Mouse (Mus musculus): ENCODE results near the gene Adcy7. TPM values are rescaled to one million over a fixed set of nuclear protein-coding genes. Genes with fewer than 3 reads are reported as not detected.
A peak's percentile ranks its signal among the peaks of the same experiment; 100 is the strongest.

Adcy7 gene
- polyA plus RNA-seq, 2 experiments, result 20.0 to 24.7 TPM

DNA sequence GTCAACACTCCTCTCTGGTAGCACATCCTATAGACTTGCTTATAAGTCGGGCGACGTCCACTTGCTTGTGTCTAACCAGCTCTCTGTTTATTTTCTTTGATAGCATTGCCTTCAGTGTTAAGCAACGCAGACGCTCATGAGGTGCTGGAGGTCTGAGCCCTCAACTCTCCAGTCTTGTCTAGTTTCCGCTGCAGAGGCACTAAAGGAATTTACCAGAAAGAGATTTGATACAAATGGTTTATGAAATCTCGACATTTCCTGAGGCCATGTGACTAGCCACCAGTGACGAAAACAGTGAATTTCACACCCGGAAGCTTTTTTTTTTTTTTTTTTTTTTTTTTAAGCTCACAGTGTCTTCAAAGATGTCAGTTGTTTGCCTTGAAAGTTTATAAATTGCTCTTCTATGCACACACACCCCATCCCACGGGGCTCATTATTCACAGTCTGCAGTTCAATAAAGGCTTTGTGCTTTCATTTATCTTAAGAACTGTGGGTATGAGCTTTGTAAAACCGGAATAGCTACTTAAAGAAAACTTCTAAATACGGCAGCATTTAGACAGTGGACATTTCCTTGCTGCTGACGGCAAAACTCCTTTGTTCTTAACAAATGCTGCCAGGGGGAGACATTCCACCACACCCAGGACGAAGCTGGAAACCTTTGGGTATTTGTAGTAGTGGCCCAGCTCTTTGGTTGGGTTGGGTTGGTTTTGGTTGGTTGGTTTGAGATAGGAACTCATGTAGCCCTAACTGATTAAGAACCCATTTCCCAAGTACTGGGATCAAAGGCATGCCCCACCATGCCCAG lies 9.2 kb upstream of the Adcy7 start:
- DNase-seq (ENCODE audit: low read depth in 3 of 3, low spot score in 3 of 3) (no peak), ATAC-seq (ENCODE audit: insufficient read depth) (no peak)
- no peaks in the 10 kb centered on the region for H3K9me3 ChIP-seq (ENCODE audit: control insufficient read depth, low read length)
- WGBS (ENCODE audit: insufficient replicate concordance), result 63% methylated on average over 14 of the region's 14 CpGs
- no peaks in the 10 kb centered on the region for H3K27me3 ChIP-seq (ENCODE audit: control insufficient read depth, insufficient read depth, low read length)
- no peak overlapping the region for H3K27ac ChIP-seq
- H3K36me3 ChIP-seq (replicated peaks; ENCODE audit: control insufficient read depth, insufficient read depth, low read depth), result no peaks in the 10 kb centered on the region; the same call in 1 of the 2 replicates
- H3K4me1 ChIP-seq (replicated peaks; ENCODE audit: control insufficient read depth in 2 of 2, insufficient read depth in 2 of 2, low read length in 1 of 2), result no peaks in the 10 kb centered on the region; a peak in 1 of 4 replicates
- no peak overlapping the region for H3K9ac ChIP-seq (replicated peaks)
- no peak overlapping the region for H3K4me3 ChIP-seq (ENCODE audit: insufficient read depth in 1 of 2, low read depth in 2 of 2, low read length in 2 of 2)
- no peak overlapping the region for H3K4me2 ChIP-seq (ENCODE audit: low read depth)
- TF ChIP-seq CTCF (IDR thresholded peaks at IDR 0.05; ENCODE audit: low read depth) (no peak), EP300 (IDR thresholded peaks at IDR 0.05; ENCODE audit: low read depth) (no peak)

GRCm38 (mm10) chr8:88265511-88265910 lies 6.7 kb upstream of the Adcy7 start:
- Histone ChIP-seq H3K27ac (no peak overlapping the region), H3K4me3 (ENCODE audit: insufficient read depth in 1 of 2, low read depth in 2 of 2, low read length in 2 of 2) (no peak overlapping the region), H3K9me3 (ENCODE audit: control insufficient read depth, low read length) (no peaks in the 10 kb centered on the region), H3K27me3 (ENCODE audit: control insufficient read depth, insufficient read depth, low read length) (no peaks in the 10 kb centered on the region), H3K4me2 (ENCODE audit: low read depth) (no peak overlapping the region), H3K9ac (replicated peaks) (no peak overlapping the region), H3K36me3 (replicated peaks; ENCODE audit: control insufficient read depth, insufficient read depth, low read depth) (no peaks in the 10 kb centered on the region), H3K4me1 (replicated peaks; ENCODE audit: control insufficient read depth in 2 of 2, insufficient read depth in 2 of 2, low read length in 1 of 2) (no peaks in the 10 kb centered on the region; a peak in 1 of 4 replicates)
- ATAC-seq (ENCODE audit: insufficient read depth) (no peak), DNase-seq (ENCODE audit: low read depth in 3 of 3, low spot score in 3 of 3) (no peak)
- WGBS (ENCODE audit: insufficient replicate concordance), result 21% methylated on average over 2 of the region's 2 CpGs
- TF ChIP-seq EP300 (IDR thresholded peaks at IDR 0.05; ENCODE audit: low read depth), result no peak
- TF ChIP-seq CTCF (IDR thresholded peaks at IDR 0.05; ENCODE audit: low read depth), result no peak

DNA sequence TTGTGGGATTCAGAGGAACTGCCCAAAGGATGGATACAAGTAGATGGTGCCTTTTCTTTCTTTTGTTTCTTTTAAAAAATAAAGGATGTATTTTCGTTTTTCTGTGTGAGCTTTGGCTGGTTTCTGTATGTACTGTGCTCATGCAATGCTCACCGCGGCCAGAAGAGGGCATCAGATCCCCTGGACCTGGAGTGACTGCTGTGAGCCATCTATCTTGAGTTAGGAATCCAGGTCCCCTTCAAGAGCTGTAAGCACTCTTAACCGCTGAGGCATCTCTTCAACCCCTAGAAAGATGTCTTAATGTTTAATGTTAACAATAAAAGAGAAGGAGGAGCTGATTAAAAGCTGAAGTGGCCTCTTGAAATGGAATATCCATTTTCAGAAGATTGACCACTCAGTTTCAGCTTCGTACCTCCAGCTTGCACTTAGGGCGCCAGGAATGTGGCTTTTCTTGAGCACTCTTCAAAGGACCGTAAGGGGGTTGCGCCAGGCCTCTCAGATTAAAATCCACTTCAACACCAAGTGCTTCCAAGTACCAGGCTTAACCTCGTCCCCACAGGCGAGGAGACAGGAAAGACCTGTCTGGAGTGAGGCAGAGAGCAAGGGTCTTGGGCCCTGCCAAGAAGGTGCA lies 5.9 kb upstream of the Adcy7 start:
- no peak for TF ChIP-seq EP300 (IDR thresholded peaks at IDR 0.05; ENCODE audit: low read depth)
- peak; percentile 91 for TF ChIP-seq CTCF (IDR thresholded peaks at IDR 0.05; ENCODE audit: low read depth)
- DNase-seq (ENCODE audit: low read depth in 3 of 3, low spot score in 3 of 3), result peak in 2 of 3 experiments; percentile 44 to 46
- Histone ChIP-seq H3K27ac (no peak overlapping the region), H3K4me2 (ENCODE audit: low read depth) (no peak overlapping the region), H3K36me3 (replicated peaks; ENCODE audit: control insufficient read depth, insufficient read depth, low read depth) (no peaks in the 10 kb centered on the region), H3K9ac (replicated peaks) (no peak overlapping the region), H3K4me1 (replicated peaks; ENCODE audit: control insufficient read depth in 2 of 2, insufficient read depth in 2 of 2, low read length in 1 of 2) (no peaks in the 10 kb centered on the region; a peak in 1 of 4 replicates), H3K9me3 (ENCODE audit: control insufficient read depth, low read length) (no peaks in the 10 kb centered on the region), H3K27me3 (ENCODE audit: control insufficient read depth, insufficient read depth, low read length) (no peaks in the 10 kb centered on the region), H3K4me3 (ENCODE audit: insufficient read depth in 1 of 2, low read depth in 2 of 2, low read length in 2 of 2) (no peak overlapping the region)
- 45% methylated on average over 10 of the region's 10 CpGs for WGBS (ENCODE audit: insufficient replicate concordance)
- no peak for ATAC-seq (ENCODE audit: insufficient read depth)

DNA sequence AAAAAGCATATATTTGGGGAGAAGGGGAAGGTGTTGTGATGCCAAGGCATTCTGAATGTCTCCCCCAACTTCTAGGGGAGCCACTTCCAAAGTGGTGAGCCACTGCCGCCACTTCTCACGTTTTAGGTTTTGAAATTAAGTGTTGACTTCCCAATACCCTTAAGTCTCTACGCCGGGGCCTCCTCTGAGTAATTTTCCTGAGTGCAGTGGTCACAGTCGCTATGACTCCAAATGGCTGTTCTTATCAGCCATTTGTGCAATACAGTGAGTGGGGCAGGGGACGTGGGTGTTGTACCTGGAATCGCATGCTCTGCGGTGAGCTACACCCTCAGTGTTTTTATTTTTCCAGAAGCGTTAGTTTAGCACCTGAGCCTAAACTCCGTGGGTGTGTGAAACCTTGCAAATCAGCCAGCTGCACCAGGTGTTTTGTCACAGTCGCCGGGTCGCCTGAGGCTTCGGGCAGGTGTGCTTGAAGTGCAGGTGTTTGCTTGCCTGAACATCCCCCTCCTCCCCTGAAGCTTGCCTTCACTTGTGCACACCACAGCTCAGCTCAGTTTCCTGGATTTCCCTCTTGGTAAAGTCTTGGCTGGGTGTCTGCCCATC lies 5.3 kb upstream of the Adcy7 start:
- no peak for TF ChIP-seq EP300 (IDR thresholded peaks at IDR 0.05; ENCODE audit: low read depth)
- TF ChIP-seq CTCF (IDR thresholded peaks at IDR 0.05; ENCODE audit: low read depth), result no peak
- H3K9me3 ChIP-seq (ENCODE audit: control insufficient read depth, low read length), result no peaks in the 10 kb centered on the region
- peaks cover under 1% of the 10 kb centered on the region; the same call in 1 of the 2 replicates for H3K27me3 ChIP-seq (ENCODE audit: control insufficient read depth, insufficient read depth, low read length)
- no peak overlapping the region for H3K27ac ChIP-seq
- ATAC-seq (ENCODE audit: insufficient read depth) (no peak), DNase-seq (ENCODE audit: low read depth in 3 of 3, low spot score in 3 of 3) (no peak)
- H3K4me2 ChIP-seq (ENCODE audit: low read depth), result no peak overlapping the region
- peaks cover under 1% of the 10 kb centered on the region in 2 experiments; a peak in 2 of 4 replicates for H3K4me1 ChIP-seq (replicated peaks; ENCODE audit: control insufficient read depth in 2 of 2, insufficient read depth in 2 of 2, low read length in 1 of 2)
- H3K4me3 ChIP-seq (ENCODE audit: insufficient read depth in 1 of 2, low read depth in 2 of 2, low read length in 2 of 2), result no peak overlapping the region
- 70% methylated on average over 14 of the region's 14 CpGs for WGBS (ENCODE audit: insufficient replicate concordance)
- H3K36me3 ChIP-seq (replicated peaks; ENCODE audit: control insufficient read depth, insufficient read depth, low read depth), result no peaks in the 10 kb centered on the region
- no peak overlapping the region for H3K9ac ChIP-seq (replicated peaks)

All from liver, embryonic 14.5 days (tissue).